Mouse (Mus musculus) embryonic fibroblast, embryonic 13.5 days (primary cell): Measurements from ENCODE around the gene Ereg.

Experiments
- CTCF ChIP-seq: IDR thresholded peaks from 2 replicates; pipeline ENCODE4 v1.5.1; 2011; ENCODE audit warnings: mild to moderate bottlenecking, control low read depth, low read length, moderate library complexity, borderline replicate concordance; ENCODE audit not compliant: insufficient read depth
- POLR2A ChIP-seq: IDR thresholded peaks from 2 replicates; pipeline ENCODE4 v1.6.1; 2011; ENCODE audit warnings: low read depth, mild to moderate bottlenecking, control low read depth, low read length, moderate library complexity

DNA sequence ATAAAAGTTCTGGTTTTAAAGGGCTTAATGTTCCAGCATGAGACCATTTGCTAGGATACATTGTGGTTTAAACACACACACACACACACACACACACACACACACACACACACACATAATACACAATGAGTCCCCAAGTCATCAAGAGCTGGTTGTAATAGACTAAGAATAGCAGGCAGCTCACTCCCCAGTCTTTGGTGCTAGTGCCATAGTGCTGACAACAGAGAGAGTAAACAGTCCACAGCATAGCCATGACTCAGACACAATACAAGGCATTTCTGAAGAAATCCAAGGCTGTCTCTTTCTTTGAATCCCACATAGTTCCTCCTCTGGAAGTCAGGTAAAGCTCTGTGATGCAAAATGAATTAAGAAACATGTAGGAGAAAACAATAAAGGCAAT lies 44.2 kb downstream of the Ereg start:
- TF ChIP-seq CTCF (no peak), POLR2A (no peak)
